Mouse (Mus musculus) gastrocnemius, adult 8-10 months (tissue): Measurements from ENCODE around the gene Fam213a. TPM values are rescaled to one million over a fixed set of nuclear protein-coding genes. Genes with fewer than 3 reads are reported as not detected.

ENCODE experiments used
- total RNA-seq, 4 experiments: library from RNA; stranded (reverse); gene quantifications; 2 replicates each; pipeline ENCODE4 v1.2.4; 2022

Gene Fam213a
- total RNA-seq, 4 experiments from 2014 or later = 25.1 to 33.3 (median 30.0) TPM

Other genes with a start within 250 kb of the Fam213a start
- gene Sh2d4b, start 120.5 kb downstream of the Fam213a start, total RNA-seq = 1 to 10 TPM in 1 of 4 experiments, under 1 TPM in 3; 0.24 to 1.2 (median 0.31) TPM
- 10 to 100 TPM in 2 of 4 experiments, 1 to 10 TPM in 2; 8.9 to 11.6 (median 10.3) TPM for gene Tspan14, start 47.0 kb downstream of the Fam213a start, total RNA-seq
- not detected for gene Dydc2, start 55.4 kb upstream of the Fam213a start, total RNA-seq
- gene Dydc1, start 59.1 kb upstream of the Fam213a start, total RNA-seq = not detected
- 1 to 10 TPM in 1 of 4 experiments, not detected in 3; 1.2 TPM for gene Mat1a, start 91.2 kb upstream of the Fam213a start, total RNA-seq
- gene Sftpa1, start 118.0 kb upstream of the Fam213a start, total RNA-seq = not detected
- gene Mbl1, start 137.7 kb upstream of the Fam213a start, total RNA-seq = not detected
- gene Sftpd, start 171.4 kb upstream of the Fam213a start, total RNA-seq = not detected